Mouse (Mus musculus) CD4-positive, CD25-positive, alpha-beta regulatory T cell, adult 4 months (primary cell): Measurements from ENCODE around the gene Nhsl1. TPM values are rescaled to one million over a fixed set of nuclear protein-coding genes. Genes with fewer than 3 reads are reported as not detected.
"Not testable (repeated sequence)": the region's sequence is repeated elsewhere in the genome, so short reads cannot be mapped to it uniquely, and the experiment has no call there.

ENCODE experiments used
- ATAC-seq: one replicate; pipeline ENCODE4 v1.8.0; 2017
- polyA plus RNA-seq, 2 experiments: library from polyadenylated mRNA; unstranded; fragments of 100-300 nt; shearing (Covaris generic); gene quantifications; one replicate each; pipeline ENCODE4 v1.2.1; 2017

Gene Nhsl1
- polyA plus RNA-seq, 2 experiments from 2014 or later = 1.5 to 2.2 TPM

DNA sequence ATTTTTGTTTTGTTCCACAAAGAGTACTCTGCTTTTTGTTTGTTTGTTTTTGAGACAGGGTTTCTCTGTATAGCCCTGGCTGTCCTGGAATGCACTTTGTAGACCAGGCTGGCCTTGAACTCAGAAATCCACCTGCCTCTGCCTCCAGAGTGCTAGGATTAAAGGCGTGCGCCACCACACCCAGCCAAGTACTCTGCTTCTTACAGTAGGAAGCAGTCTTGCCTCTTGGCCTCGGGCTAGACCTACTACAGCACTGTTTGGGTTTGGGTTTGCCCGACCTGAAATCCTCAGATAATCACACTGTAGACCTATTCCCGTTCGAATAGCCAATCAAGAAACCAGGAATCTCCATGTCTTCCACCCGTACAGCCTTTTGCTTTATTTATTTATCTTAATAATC is 130.1 kb downstream of the Nhsl1 start:
- not testable (repeated sequence) for ATAC-seq

DNA sequence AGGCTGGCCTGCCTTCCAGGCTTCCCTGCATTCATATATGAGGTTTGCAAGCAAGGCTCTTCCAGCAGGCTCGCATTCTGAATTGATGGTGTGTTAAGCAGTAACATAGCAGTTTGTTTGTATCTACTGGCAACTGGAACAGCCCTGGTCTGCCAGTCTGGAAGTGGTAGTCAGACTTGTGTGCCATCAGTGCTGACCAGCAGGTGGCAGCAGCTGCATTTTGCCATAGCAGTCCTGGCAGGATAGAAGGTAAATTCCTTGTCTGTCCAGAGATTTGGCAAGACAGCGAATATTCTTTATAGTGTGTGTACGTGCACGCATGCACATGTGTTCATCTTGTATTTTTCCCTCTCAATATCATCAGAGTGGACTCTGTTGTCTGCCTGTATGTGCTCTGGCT is 134.6 kb downstream of the Nhsl1 start:
- peak; percentile 70 for ATAC-seq

GRCm38 (mm10) chr10:18454161-18454560 is 135.4 kb downstream of the Nhsl1 start:
- ATAC-seq = no peak

DNA sequence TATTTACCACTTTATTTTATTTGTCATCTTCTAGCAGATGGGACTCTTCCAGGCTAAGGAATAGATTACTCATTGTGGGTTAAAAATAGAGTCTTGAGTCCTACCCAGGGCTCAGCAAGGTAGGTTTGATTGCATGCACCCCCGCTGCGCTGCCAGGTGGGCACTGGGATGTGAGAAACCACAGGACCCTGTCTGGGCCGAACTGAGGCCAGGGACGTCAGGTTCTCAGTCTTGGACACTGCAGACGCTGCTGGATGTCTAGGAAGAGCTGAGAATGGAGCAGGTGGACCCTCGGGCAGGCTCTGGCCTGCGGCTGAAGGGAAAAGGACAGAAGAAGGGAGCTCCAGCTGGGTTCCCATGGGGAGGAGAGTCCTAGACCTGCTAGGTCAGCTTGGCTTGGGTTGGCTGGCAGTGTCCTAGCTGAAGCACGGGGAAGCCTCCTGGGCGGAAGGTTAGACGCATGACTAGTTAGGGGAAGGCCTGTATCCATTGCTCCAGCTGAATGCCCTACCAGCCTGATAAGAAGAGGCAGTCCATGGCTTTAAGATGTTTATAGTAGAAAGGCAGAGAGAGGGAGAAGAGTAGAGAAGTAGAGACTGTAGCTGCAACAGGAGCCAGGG is 136.6 kb downstream of the Nhsl1 start:
- ATAC-seq = no peak

GRCm38 (mm10) chr10:18457808-18458475 is 139.2 kb downstream of the Nhsl1 start:
- ATAC-seq = no peak

- no peak for ATAC-seq
Observed at GRCm38 (mm10) chr10:18461336-18461735, 142.6 kb downstream of the Nhsl1 start.

DNA sequence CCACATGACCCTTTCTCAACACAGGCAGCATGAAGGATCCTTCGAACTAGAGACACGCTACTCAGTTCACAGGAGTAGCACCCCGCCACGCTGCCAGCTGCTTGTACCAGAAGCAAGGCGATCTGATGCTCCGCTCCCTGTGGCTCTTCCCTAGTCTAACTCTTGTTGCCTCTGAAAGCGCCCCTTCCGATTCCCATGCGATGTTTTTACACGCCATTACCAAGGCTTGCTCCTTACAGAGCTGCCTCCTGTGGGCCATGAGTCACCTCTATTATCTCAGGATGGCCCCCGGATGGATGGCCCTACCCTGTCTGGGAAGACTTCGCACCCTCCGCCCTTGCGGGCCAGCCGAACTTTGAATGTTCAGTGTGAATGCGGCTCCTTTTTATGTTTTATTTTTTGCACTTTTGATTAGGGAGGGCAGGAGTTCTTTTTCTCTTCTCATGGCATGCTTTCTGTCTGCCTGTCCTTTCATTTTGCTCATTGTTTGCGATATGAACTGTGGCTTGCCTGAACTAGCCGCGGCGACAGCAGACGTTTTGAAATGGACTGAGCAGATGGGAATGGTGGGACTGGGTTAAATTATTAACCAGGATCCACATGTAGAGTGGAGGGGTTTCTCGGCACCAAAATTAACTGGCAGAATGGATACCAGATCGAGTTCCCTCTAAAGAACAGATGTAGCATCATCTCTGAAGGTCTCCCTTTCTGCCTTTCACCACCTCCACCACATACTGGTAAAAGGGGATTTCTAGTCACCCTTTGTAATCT is 144.5 kb downstream of the Nhsl1 start:
- no peak for ATAC-seq

DNA sequence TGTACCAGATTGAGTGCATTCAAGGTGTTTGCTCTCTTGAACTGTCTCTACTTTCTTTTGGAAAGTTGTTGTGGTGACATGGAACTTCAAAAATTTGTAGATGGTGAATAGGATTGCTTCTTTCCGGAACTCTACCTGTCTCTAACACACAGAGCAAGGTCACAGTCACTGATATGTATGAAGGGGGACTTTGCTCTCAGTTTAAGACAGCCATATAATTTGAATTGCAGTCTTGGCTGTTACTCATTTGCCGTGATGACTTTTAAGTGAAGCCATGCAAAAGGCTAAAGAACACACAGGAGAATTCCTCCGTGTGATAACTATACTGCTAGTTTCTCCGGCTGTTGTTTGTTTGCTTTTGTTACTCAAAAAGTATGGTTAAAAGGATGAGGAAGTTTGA is 149.6 kb downstream of the Nhsl1 start:
- no peak for ATAC-seq

- ATAC-seq = peak; percentile 89
Observed at GRCm38 (mm10) chr10:18469279-18470135, 150.7 kb downstream of the Nhsl1 start.

GRCm38 (mm10) chr10:18470351-18471060 is 151.7 kb downstream of the Nhsl1 start:
- no peak for ATAC-seq

- no peak for ATAC-seq
Observed at GRCm38 (mm10) chr10:18471648-18472047, 152.9 kb downstream of the Nhsl1 start.

GRCm38 (mm10) chr10:18475126-18475525 is 156.3 kb downstream of the Nhsl1 start:
- ATAC-seq = no peak

DNA sequence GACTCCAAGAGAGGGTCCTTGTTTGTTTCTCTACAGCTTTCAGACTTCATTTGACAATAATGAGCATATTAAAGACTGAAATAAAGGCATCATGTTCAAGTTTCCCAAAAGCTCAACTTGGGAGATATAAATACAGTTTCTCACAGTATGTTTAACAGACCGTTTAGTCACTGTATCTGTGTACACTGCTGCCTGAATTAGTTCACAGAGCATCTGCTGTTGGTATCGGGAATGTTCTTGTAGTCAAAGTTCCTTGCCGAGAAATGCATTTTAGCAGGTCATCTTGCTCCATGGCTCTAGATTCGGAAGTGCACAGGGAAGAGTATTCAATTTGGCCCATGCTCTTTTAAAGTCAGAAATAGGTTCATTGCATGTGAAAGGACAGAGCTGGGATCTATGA is 159.5 kb downstream of the Nhsl1 start:
- ATAC-seq = no peak

- no peak for ATAC-seq
Observed at GRCm38 (mm10) chr10:18479285-18479684, 160.5 kb downstream of the Nhsl1 start.

- no peak for ATAC-seq
Observed at GRCm38 (mm10) chr10:18480836-18481235, 162.1 kb downstream of the Nhsl1 start.

GRCm38 (mm10) chr10:18482558-18483141 is 163.9 kb downstream of the Nhsl1 start:
- no peak for ATAC-seq

GRCm38 (mm10) chr10:18483658-18484057 is 164.9 kb downstream of the Nhsl1 start:
- ATAC-seq = no peak

- ATAC-seq = no peak
Observed at GRCm38 (mm10) chr10:18484731-18485130, 165.9 kb downstream of the Nhsl1 start.

- no peak for ATAC-seq
Observed at GRCm38 (mm10) chr10:18488239-18488803, 169.5 kb downstream of the Nhsl1 start.

GRCm38 (mm10) chr10:18489936-18490335 is 171.2 kb downstream of the Nhsl1 start:
- ATAC-seq = no peak

DNA sequence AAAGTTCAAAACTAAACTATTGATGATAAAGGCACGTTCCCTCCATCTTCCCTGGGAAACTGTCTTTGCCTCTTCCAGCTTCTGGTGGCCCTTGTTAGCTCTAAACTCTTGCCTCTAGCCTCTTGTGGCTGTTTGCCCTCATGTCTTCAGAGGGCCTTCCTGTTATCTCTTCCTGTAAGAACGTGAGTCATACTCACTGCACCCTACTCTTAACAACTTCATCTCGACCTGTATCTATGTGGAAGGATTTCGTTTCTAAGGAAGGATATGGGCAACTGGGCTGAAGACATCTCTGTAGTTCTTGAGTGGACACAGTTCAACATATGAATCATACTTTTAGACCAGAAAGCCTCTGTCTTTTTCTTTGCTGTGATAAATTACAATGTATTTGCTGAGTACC is 173.2 kb downstream of the Nhsl1 start:
- no peak for ATAC-seq
